Mouse (Mus musculus): ENCODE data around the gene Atp6v0a4. TPM values are rescaled to one million over a fixed set of nuclear protein-coding genes. Genes with fewer than 3 reads are reported as not detected.
A peak's percentile ranks its signal among the peaks of the same experiment; 100 is the strongest.

Atp6v0a4 gene
- total RNA-seq, 2 experiments from 2014 or later = 0.72 to 1.4 TPM

DNA sequence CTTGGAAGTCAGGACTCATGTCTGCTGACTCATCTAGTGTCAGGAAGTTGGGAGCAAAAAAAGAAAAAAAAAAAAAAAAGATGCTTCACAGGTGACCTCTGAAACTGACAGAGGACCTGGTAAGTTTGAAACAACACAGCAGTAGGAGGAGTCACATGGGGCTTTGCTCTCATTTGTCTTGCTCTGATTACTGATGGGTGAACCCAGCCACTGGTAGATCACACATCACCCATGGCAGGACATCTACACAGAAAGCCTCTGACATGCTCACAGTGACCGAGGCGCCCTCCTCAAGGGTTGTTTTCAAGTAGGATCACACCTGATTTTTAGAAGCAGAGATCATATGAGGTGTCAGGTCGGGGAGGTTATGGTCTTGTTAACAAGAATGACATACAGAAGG lies 1.1 kb upstream of the Atp6v0a4 start:
- no peak for DNase-seq

DNA sequence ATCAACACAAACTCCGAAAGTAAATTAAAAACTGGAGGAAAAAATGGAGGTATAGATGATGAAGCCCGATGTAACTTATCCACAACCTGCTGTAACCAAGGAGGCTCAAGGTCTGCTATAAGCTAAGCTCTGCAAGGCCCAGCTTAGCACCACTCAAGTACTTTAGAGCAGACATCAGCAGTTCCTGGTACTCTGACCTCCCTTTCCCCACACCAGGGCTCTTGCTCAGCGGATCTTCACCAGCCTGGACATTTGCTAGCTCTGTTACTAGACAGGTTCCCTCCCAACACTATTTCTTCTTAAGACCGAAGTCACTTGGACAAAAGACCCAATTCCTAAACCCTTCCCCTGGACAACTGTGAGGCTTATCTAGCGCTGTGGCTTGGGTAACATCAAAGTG lies 496 bp upstream of the Atp6v0a4 start:
- DNase-seq = no peak

DNA sequence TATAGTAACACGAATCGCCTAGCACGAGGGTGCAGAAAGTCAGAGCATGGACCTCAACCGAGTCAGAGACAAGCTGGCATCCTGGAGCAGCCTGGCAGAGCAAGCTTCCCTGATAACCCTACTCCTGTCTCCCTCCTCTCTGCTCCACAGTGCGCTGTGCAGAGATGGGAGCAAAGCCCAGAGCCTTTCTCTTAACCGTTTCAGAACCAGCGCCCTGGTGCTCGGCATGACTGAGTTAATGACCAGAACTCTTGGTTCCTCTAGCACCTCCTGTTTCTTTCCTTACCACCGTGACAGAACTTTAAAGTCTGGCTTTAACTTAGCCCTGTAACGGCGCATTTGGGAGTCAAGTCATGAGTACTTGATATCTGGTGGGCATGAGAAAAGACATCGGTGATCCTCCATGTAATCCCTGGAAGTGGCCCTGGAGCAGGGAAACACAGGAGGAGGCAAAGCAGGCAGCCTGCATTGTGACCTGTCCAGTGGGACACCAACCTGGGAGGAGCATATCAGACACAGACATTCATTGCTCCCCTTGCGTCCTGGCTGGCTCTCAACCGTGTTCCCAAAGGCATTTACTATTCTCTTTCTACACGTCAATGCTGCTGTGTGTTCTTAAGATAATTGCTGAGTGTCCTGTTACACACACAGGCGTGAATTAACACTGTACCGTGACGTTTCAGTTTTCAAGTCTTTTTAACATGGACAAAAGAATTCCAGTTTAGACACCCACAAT lies 747 bp downstream of the Atp6v0a4 start:
- peak in 1 of 2 experiments; percentile 45 for DNase-seq

DNA sequence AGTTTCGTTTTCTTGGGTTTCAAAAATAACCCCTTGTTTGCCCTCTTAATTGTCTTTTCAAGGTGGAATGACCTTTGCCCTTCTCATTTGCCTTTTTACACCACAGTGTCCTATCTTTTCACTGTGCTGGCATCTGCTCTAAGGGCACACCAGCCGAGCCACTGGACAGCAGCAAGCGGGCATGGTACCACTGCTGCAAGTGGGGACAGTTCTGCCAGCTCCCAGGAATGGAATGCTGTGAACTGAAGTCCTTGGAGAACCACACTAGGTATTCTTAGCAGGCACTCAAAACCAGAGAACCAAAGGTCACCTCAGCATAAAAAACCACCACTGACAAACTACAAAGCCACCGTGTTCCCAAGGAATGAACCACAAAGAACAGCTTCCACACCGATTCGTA lies 1.6 kb downstream of the Atp6v0a4 start:
- DNase-seq = peak in 1 of 2 experiments; percentile 59

DNA sequence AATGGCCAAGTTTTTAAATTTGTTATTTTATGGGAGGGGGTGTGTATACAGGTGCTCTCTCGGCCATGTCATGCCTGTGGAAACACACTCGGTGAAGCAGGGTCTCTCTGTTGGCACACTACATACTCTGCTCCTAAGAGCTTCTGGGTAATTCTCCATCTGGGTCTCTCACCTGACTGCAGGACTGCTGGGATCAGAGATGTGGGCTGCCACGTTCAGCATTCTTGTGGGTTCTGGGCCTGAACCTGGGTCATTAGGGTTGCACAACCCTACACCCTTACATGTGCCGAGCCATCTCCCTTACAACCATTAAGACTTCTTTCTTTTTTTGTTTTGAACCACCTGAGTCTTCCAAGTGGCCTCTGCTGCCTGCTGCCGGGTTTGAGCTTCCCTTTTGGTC lies 2.5 kb downstream of the Atp6v0a4 start:
- no peak for DNase-seq

DNA sequence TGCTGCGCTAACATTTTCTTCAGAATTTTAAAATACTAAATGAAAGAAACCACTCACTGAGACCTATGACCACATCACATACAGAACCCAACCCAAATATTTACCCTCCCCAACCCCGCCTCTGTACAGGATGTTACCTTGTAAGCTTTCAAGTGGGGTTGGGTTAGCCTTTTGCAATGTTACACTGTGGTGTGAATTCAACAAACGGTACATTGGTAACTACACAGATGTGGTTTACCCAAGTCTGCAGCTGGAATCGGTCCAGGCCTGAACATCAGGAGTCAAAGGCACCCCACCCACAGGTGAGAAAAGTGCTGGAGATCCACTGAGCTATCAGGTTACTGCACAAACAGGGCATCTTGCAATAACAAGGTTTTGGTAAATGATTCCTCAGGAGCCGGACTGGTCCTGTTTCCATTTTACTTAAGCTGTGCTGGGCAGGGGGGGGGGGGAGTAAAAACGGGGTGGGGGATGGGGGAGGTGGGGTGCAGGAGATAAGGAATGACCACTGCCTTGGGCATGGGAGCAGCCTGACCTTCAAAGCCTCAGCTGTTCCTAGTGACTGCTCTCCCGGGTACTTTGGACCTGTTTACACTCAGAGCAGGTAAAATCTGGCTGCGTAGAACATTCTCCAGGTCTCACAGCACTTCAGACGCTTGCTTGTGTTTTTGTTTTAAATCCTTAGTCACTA lies 3.6 kb downstream of the Atp6v0a4 start:
- DNase-seq = no peak

DNA sequence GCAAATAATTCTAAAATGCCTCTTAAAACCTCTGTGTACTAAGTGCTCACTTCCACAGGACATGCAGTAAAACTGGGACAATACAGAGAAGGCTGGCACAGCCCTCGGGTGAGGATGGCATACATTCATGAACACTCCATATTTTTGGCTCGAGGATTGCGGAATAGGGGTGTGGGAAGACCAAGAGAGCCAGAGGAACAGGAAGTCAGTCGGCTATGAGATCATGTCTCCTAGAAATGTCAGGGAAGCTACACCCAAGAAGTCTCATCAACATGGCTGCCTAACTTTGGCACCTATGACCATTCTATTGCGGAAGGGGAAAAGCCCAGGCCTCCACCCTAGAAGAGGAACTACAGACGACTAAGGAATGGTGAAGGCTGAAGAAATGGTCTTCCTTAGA lies 6.0 kb downstream of the Atp6v0a4 start:
- peak in 1 of 2 experiments; percentile 18 for DNase-seq

DNA sequence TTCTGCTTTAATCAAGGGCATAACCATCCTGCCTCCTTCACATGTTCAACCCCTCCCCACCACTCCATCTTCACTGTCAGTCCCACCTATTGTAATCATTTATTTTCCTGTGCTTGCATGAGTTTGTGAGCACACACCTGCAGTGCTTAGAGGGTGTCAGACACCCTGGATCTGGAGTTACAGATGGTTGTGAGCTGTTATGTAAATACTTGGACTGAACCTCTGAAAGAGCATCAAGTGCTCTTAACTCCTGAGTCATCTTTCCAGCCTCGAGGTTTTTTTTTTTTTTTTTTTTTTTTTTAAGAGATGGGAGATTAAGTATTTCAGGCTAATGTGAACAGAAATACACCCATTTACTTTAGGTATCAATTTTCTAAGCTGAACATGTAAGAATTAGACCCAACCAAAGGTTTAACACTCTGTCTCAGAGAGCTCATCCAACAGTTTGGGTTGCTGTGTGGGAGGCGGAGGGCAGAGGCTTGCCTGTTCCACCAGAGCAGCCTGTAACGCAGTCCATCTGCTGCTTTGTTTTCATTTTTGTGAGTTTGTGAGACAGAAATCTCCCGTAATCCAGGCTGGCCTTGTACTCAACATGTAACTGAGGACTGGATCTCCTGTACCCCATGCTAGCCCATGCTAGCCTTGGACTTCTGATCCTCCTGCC lies 8.1 kb downstream of the Atp6v0a4 start:
- DNase-seq = no peak

DNA sequence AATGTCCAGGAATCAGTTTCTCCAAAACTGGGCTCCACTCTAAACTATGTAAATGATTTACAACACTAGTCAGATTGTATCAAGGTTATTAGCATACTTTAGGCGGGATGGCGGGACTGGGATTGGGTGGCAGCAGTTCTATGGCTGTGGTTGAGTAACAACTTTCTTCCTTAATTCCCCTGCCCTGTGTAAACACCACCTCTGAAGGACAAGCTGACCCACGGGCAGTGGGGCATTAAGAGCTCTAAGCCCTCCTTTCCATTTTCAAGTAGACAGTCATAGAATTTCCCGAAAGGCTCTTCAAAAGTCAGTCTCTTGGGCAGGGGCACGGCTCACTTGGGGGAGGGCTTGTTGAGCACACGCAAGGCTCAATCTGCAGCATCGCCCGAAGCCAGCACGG lies 13.5 kb downstream of the Atp6v0a4 start:
- DNase-seq = no peak

DNA sequence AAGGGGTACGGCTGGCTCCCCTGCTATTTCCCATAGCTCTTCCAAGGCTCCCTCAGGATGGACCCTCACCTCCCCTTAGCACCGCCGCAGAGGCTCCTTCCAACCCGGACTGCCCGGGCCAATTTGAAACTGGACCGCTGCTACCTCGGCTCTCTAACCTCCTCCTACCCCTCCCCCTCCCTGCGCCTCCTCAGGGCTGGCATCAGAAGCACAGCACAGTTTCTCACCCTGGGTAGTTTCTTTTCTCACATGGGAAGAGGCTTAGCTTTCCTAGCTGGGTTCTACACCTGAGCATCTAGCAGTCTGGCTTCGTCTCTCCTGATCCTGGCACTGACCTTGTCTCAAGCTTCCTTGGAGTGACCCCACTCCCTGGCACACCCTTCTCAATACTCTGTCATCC lies 14.5 kb downstream of the Atp6v0a4 start:
- no peak for DNase-seq

DNA sequence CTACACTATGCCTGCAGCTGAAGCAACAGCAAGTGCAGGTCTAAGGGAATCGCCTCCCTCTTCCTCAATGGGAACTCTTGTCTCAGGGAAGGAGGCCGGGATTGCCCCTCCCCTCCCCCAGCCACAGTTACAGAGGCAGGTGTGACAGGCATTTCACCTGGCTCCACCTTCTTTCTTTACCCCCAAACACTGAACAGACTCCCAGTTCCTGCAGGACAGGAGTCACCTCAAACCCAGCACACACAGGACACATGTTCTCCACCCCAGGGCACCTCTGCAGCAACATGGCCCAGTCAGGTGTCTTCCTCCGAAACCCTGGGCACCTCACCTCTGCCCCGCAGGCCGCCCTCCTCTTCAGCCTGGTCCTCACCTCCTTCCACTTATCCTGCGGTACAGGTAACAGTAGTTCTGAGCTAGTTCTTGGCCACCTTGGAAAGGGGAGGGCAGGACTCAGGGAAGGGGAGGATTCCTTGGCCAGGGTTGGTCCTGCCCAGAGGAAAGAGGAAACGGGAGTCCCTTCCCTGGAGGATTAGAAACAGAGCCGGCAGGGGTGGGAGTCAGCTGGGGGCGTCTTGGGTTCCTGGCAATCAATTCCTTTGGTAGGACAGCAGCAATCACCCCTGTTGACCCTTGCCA lies 15.1 kb downstream of the Atp6v0a4 start, which contains the start of gene Tmem213:
Gene Tmem213 (plus strand): TSS at position 96 of the 636 bp plus-strand sequence.
- DNase-seq = no peak

DNA sequence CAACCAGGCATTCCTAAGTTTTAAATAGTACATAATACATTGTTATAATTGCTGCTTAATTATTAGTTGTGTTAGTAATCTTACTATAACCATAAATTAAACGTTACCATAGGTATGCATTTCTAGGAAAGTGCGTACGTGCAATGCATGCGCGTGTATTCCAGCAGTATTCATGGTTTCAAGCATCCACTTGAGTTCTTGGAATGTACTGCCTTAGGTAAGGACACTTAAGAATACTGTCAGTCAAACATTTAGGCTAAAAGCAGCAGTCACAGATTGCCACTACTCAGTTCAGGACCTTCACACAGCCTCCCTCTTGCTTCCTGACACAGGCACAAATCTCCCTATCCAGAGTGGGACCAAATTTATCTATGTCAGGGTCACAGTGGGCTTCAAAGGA lies 15.9 kb downstream of the Atp6v0a4 start:
- no peak for DNase-seq

DNA sequence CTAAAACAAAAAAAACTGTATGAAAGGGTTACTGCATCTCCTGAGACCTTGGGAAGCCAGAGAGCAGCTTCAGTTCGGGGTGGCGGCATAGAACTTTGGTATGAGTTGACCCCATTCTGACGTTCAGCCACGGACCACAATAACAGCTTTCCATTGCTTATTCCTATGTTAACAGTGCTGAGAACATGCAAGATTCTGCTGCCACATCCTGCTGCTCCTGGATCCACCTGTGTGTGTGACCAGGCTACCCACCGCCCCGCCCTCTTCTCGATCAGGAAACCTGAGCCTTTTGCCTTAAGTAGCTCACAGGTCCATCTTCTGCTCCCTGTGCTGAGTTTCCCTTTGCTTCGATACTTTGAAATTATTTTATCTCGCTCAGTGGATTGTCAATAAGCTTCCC lies 18.5 kb downstream of the Atp6v0a4 start:
- DNase-seq = no peak

DNA sequence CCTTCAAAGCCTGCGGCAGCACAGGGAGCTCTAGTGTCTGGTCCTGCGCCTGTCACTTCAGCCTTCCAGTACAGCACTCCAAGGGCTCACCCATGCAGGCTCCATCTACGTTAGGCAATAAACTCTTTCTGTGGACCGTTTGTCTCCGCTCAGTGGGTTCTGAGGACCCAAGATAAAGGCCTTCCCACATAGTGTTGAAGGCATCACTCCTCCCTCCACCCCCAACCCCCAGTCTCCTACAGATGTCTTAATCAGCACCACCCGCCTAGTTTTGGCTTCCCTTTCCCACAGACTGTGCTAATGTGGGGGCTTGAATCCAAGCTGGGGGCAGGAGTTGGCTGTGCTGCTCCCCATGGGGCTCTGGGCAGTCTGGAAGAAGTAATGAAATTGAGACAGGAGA lies 20.6 kb downstream of the Atp6v0a4 start:
- no peak for DNase-seq

DNA sequence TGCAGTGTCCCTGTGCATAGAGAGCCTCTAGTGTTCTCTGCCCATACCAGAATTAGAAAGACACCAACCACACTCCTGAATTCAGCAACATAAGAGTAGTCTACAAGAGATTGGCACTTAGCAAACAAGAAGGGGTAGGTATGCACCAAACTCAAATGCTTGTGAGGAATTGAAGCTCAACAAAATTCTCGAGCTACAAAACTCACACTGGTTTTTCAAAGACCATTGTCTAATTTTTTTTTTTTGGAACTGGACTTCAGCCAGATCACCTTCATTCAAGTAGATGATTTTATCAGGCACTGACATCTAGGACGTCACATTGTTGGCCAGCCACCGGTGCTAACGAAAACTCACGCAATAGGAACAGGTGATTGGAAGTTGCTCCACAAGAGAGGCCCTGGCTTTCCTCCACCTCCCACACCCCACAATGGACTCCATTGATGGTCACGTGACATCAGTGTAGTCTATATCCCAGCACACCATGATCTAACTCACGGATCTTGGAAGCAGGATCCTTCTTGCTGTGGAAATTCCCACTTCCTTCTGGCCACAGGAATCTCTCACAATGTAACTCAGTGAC lies 22.1 kb downstream of the Atp6v0a4 start:
- no peak for DNase-seq

DNA sequence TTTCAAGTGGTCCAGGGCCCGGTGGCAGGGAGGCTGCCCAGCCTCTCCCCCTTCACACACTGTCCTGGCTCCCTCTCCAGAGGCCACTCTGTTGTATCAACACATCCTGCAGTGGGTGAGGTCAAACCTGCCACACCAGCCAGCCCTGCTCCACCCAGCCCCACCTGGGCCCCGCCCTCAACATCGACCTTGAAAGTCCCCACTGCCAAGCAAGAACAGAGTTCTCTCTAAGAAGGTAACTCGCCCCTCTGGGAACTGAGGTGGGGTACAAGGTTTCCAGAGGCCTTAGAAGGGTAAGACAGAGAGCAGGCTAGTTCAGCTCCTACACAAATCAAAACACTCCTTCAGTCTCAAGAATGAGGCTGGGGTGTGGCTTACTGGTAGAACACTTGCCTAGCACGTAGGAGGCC lies 27.4 kb downstream of the Atp6v0a4 start:
- no peak for DNase-seq

DNA sequence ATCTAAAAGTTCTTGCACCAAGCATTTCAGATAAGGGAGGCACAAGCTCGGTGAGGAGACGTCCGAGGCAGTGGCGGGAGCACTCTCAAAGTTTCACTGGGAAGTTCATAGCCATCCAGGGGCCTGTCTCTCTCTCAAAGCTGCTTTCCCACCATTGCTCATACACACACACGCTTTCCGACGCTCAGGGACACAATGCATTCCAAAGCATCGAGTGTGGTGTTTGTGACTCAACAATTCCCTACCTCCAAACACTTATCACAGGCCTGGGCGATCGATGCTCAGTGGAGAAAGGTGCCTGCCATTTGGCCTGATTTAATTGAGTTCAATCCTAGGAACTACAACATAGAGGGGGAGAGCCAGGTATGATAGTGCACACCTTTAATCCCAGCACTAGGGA lies 29.7 kb downstream of the Atp6v0a4 start:
- no peak for DNase-seq

DNA sequence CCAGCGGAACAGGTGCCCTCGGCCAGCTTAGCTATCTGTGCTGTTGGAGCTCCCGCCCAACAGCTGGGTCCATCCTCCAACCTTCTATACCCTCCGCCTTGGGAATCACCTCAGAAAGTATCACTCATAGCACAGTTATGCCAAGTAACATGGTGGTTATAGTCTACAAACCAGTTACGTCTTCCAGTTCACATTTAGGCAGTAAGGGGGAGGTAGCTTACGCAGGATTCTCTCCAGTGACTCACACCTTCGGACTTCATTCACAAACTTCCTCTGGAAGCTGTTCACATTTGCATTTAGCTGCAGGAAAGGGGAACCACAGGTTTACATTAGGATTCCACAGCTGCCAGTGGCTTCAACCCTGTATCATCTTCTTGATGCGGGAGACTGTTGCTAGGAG lies 31.8 kb downstream of the Atp6v0a4 start:
- no peak for DNase-seq

DNA sequence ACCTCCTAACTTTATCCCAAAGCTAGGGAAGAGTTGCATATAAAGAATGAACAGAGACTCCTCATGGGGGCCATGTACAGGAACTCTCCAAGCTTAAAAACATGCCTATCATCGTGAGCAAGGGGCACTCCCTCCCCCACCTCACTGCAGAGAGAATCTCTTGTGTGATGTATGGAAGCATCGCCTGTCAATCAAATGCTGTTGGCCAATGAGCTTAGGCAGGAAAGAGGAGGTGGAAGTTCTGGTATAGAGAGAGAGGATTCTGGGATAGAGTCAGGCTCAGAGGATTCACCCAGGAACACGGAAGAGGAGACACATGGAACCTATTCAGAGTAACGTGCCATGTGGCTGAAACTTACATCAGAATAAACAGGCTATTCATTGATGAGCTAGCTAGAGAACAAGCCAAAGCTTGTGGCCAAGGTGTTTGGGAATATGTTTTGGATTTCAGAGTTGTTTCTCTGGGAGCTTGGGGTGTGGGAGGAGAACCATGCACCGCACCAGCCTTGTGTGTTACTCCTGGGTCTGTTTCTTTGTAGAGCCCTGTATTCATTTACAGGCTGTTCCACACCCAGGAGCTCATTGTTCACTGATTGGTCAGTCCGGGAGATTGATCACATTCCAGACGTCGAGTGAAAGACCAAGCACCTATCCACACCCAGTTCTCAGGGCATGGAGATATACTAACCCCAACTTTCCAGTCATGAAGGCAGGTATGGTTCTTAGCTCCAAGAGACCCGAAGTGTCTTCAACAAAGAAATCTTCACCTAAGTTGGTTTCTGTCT lies 37.0 kb downstream of the Atp6v0a4 start:
- DNase-seq = no peak

DNA sequence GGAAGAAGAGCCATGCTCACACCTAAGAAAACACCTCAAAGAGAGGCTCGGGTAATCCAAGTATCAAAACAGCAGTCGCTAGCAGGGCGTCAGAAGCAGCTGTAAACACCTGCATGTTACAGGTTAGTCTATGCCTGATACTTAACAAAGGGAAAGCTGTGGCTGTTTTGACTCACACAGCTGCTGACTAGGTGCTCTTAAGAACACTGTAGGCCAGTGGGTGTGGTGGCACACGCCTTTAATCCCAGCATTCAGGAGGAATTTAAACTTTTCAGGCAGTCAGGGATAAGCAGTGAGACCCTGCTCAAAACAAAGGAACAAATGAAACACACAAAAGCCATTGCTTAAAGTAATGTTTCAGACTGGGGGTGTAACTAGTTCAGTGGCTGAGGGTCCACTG lies 41.2 kb downstream of the Atp6v0a4 start:
- no peak for DNase-seq

DNA sequence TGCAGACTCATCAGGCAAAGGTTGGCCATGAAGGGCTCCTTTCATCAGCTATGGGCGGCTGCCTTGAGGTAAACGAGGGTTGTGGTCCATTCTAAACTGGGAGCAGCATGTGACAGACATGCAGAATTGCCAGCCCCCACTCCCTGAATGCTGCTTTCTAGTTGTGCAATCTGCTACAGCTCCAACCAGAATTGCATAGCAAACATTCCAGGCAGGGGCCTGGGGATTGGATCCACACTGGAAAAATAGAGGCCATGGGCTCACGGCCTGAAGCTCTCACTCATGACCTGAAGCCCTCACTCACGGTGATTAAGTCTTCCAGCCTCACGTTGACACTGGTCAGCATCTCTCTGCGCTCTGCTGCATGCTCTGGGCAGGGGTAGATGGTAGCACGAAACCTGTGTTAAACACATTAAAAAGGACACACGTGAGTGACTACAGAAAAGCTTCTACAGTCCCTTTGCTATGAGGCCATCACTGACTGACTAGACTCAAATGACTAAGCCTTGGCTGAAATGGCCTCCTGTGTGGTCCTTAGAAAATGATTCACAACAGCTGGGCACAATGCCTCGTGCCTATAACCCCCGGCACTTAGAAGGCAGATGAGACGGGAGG lies 42.6 kb downstream of the Atp6v0a4 start:
- DNase-seq = peak; percentile 34 to 40
